Mouse (Mus musculus) embryonic fibroblast, embryonic 13.5 days (primary cell): ENCODE measurements around the gene Ankrd17.

Experiments used
- CTCF ChIP-seq: IDR thresholded peaks from 2 replicates; pipeline ENCODE4 v1.5.1; 2011; ENCODE audit warnings: mild to moderate bottlenecking, control low read depth, low read length, moderate library complexity, borderline replicate concordance; ENCODE audit not compliant: insufficient read depth
- POLR2A ChIP-seq: IDR thresholded peaks from 2 replicates; pipeline ENCODE4 v1.6.1; 2011; ENCODE audit warnings: low read depth, mild to moderate bottlenecking, control low read depth, low read length, moderate library complexity

- TF ChIP-seq POLR2A (no peak), CTCF (no peak)
Measured at GRCm38 (mm10) chr5:90235217-90235616, 131.2 kb downstream of the Ankrd17 start.
